Mouse (Mus musculus) cerebellum, postnatal 25 days (tissue): ENCODE measurements around the gene Krtap22-2.
"Not testable (repeated sequence)": the region's sequence is repeated elsewhere in the genome, so short reads cannot be mapped to it uniquely, and the experiment has no call there.

ENCODE experiments used
- DNase-seq, 2 experiments: peaks; one replicate each; pipeline ENCODE4 v3.0.0; 2021; ENCODE audit warnings: mixed read lengths in 2 of 2

Krtap22-2 gene

GRCm38 (mm10) chr16:89010659-89011058 lies at the start of gene Krtap22-2:
Gene Krtap22-2, minus strand, starts transcription at chr16:89010759.
- DNase-seq: no peak

- DNase-seq: no peak
Observed at GRCm38 (mm10) chr16:89047783-89048182, 37.2 kb upstream of the Krtap22-2 start, which contains the start of gene Krtap6-5. Gene Krtap6-5, minus strand, starts transcription at chr16:89047883.

- DNase-seq: not testable (repeated sequence)
Observed at GRCm38 (mm10) chr16:89041372-89041771, 30.8 kb upstream of the Krtap22-2 start, which contains the start of gene Gm10228. Gene Gm10228, minus strand, starts transcription at chr16:89041472.

- not testable (repeated sequence) for DNase-seq
Observed at GRCm38 (mm10) chr16:89031399-89031798, 20.8 kb upstream of the Krtap22-2 start, which contains the start of gene Krtap6-1. Gene Krtap6-1, plus strand, starts transcription at chr16:89031699.

- DNase-seq: not testable (repeated sequence)
Observed at GRCm38 (mm10) chr16:89014984-89015383, 4.4 kb upstream of the Krtap22-2 start, which contains the start of gene Gm10229. Gene Gm10229, plus strand, starts transcription at chr16:89015284.

GRCm38 (mm10) chr16:89013973-89014372 lies 3.4 kb upstream of the Krtap22-2 start:
- DNase-seq: no peak

GRCm38 (mm10) chr16:88962773-88963172 lies 47.8 kb downstream of the Krtap22-2 start, which contains the start of gene Krtap16-3:
Gene Krtap16-3, minus strand, starts transcription at chr16:88962873.
- DNase-seq: no peak
